Mouse (Mus musculus) embryonic facial prominence, embryonic 13.5 days (tissue): ENCODE measurements around the gene Adk. TPM values are rescaled to one million over a fixed set of nuclear protein-coding genes. Genes with fewer than 3 reads are reported as not detected.
"Not testable (repeated sequence)": the region's sequence is repeated elsewhere in the genome, so short reads cannot be mapped to it uniquely, and the experiment has no call there.

Experiments used
- ATAC-seq: fragments of 200-750 bp; cut with Nextera tagmentation; 2 replicates; pipeline ENCODE4 v1.8.0; 2017; ENCODE audit warnings: low read depth; ENCODE audit not compliant: insufficient number of reproducible peaks, insufficient read depth, low FRiP score, low TSS enrichment
- H3K27ac ChIP-seq: fragments of 300-500 bp; sonication (generic); 2 replicates; pipeline ENCODE4 v1.5.1; 2015; ENCODE audit warnings: moderate library complexity, mild to moderate bottlenecking, inconsistent platforms
- H3K27me3 ChIP-seq: fragments of 300-500 bp; sonication (generic); 2 replicates; pipeline ENCODE4 v1.6.1; 2015; ENCODE audit warnings: mild to moderate bottlenecking, inconsistent platforms
- H3K36me3 ChIP-seq: fragments of 300-500 bp; sonication (generic); 2 replicates; pipeline ENCODE4 v1.6.1; 2015; ENCODE audit warnings: mild to moderate bottlenecking, inconsistent platforms
- H3K4me1 ChIP-seq: fragments of 300-500 bp; sonication (generic); 2 replicates; pipeline ENCODE4 v1.6.1; 2015; ENCODE audit warnings: inconsistent platforms
- H3K4me2 ChIP-seq: fragments of 300-500 bp; sonication (generic); 2 replicates; pipeline ENCODE4 v1.6.1; 2015; ENCODE audit warnings: moderate library complexity, mild to moderate bottlenecking, inconsistent platforms
- H3K4me3 ChIP-seq: fragments of 300-500 bp; sonication (generic); 2 replicates; pipeline ENCODE4 v1.5.1; 2015; ENCODE audit warnings: mild to moderate bottlenecking, inconsistent platforms
- H3K9ac ChIP-seq: fragments of 300-500 bp; sonication (generic); 2 replicates; pipeline ENCODE4 v1.6.1; 2015; ENCODE audit warnings: mild to moderate bottlenecking, inconsistent platforms
- H3K9me3 ChIP-seq: fragments of 300-500 bp; sonication (generic); 2 replicates; pipeline ENCODE4 v1.6.1; 2016; ENCODE audit warnings: inconsistent platforms
- WGBS: fragments of 180-500 bp; shearing (Covaris S2); methylation state at CpG from one replicate; pipeline ENCODE4 v1.1.7; 2015; ENCODE audit warnings: mixed read lengths; 5-methylcytosine and 5-hydroxymethylcytosine counted together
- polyA plus RNA-seq: library from polyadenylated mRNA; unstranded; fragments of >200 nt; fragmentation: Nextera tagmentation; extraction: Ambion mirVana; gene quantifications from 2 replicates; pipeline ENCODE4 v1.2.1, GENCODE M21; 2015

The Adk gene
- polyA plus RNA-seq, 1 experiment from 2014 or later = 168 TPM

DNA sequence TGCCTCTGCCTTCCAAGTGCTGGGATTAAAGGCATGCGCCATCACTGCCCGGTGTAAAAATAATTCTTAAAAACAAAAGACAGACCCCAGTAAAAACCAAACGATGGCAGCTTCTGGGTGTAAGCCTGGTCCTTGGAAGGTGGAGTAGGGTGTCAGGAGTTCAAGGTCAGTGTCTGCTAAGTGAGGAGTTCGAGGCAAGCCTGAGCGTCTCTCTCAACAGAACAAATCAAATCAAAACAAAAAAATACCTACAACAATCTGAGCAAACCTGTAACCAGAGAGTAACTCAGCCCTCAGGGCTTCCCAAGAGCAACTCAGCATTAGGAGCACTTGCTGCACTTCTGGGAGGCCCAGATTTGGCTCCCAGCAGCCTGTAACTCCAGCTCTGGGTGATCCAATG lies 427.8 kb downstream of the Adk start:
- no peak overlapping the region for H3K4me2 ChIP-seq
- no peaks in the 10 kb centered on the region for H3K9me3 ChIP-seq
- no peaks in the 10 kb centered on the region for H3K36me3 ChIP-seq
- WGBS = 93% methylated on average over 5 of the region's 5 CpGs
- no peaks in the 10 kb centered on the region for H3K27me3 ChIP-seq
- no peak overlapping the region for H3K27ac ChIP-seq
- H3K4me3 ChIP-seq = no peak overlapping the region
- ATAC-seq = no peak
- no peaks in the 10 kb centered on the region for H3K4me1 ChIP-seq
- no peak overlapping the region for H3K9ac ChIP-seq

DNA sequence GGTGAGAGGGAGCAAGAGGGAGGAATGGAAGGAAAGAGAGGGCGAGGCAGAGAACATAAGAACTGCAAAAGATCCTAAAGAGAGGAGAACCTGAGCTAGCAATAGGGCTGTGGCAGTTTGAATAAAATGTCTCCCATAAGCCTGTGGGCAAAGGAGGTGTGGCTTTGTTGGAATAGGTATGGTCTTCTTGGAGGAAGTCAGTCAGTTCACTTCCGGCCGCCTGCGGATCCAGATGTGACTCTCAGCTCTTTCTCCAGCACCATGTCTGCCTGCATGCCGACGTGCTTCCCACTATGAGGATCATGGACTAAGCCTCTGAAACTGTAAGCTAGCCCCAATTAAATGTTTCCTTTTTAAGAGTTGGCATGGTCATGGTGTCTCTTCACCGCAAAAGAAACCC lies 428.9 kb downstream of the Adk start, which contains the start of gene Kat6b:
Gene Kat6b, plus strand, starts transcription at position 204 of the 400 bp plus-strand sequence.
- Histone ChIP-seq H3K4me2 (no peak within 1 kb of the TSS), H3K9ac (no peak within 1 kb of the TSS), H3K36me3 (no peaks in the 10 kb centered on the region), H3K4me1 (no peaks in the 10 kb centered on the region), H3K27ac (no peak within 1 kb of the TSS), H3K27me3 (no peaks in the 10 kb centered on the region), H3K9me3 (no peaks in the 10 kb centered on the region), H3K4me3 (no peak within 1 kb of the TSS)
- ATAC-seq = no peak
- WGBS = 94% methylated on average over 7 of the region's 7 CpGs

DNA sequence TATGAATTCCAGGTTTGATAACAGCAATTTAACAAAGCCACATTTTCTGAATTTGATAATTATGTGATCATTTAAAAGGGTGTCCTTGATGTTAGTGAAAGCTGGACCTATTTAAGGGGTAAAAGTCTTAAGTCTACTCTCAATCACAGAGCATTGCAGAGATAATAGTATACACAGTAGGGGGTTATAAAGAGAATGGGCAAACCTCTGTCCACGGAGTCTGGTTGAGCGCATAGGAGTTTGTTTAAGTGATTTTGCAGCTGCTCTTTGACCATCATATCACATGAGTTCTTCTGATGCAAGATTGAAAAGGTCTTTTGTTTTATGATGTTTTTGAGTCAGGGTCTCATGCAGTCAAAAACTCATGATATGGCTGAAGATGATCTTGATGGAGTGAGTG lies 431.8 kb downstream of the Adk start:
- Histone ChIP-seq H3K9ac (no peak overlapping the region), H3K27me3 (no peaks in the 10 kb centered on the region), H3K4me3 (no peak overlapping the region), H3K4me2 (no peak overlapping the region), H3K9me3 (no peaks in the 10 kb centered on the region), H3K36me3 (no peaks in the 10 kb centered on the region), H3K4me1 (0 out of 2 replicates have a peak, but pooled peaks cover 2% of the 10 kb centered on the region), H3K27ac (no peak overlapping the region)
- ATAC-seq = no peak
- WGBS = 91% methylated on average over 2 of the region's 2 CpGs

DNA sequence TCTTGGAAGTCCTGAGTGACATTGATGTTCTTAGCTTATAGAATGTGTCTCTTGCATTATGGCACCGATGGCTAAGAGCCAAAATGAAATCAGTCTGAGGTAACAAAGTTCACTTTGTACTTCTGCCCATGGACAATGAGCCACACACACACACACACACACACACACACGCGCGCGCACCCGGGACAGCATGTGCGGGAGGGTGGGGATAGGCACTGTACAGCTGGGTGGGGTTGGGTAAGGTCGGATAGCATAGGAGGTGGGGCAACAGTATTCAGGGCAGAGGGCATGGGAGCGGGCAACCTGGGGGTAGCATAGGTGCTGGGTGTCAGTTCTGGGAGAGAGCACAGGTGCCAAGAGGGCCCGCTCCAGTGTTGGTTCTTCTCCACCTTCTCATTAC lies 432.3 kb downstream of the Adk start:
- H3K36me3 ChIP-seq = no peaks in the 10 kb centered on the region
- H3K27me3 ChIP-seq = no peaks in the 10 kb centered on the region
- no peak overlapping the region for H3K4me2 ChIP-seq
- no peak overlapping the region for H3K27ac ChIP-seq
- no peak for ATAC-seq
- no peak overlapping the region for H3K4me3 ChIP-seq
- no peaks in the 10 kb centered on the region for H3K9me3 ChIP-seq
- no peak overlapping the region for H3K9ac ChIP-seq
- 96% methylated on average over 10 of the region's 10 CpGs for WGBS
- H3K4me1 ChIP-seq = 0 out of 2 replicates have a peak, but pooled peaks cover 2% of the 10 kb centered on the region

DNA sequence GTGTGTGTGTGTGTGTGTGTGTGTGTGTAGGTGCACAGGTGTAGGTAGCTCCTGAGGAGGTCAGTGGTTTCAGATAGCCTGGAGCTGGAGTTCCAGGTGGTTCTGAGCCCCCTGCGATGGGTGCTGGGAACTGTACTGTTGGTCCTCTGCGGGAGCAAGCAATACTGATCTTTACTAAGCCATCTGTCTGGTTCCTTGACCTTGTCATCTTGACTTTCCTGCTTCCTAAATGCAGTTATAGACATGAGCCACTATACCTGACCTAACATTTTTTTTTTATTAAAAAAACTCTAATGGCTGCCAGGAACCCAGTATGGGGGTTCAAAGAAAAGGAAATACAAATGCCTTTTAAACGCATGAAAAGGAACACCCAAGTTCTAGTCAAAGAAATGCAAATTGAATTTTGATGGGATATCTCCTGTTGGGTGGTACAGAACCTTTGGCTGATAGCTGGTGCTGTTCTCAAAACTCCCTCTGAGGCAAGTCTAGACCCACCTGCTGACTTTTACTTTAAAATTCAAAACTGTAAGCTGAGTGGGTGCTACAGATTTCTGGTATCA lies 433.7 kb downstream of the Adk start:
- 83% methylated on average over 3 of the region's 3 CpGs for WGBS
- Histone ChIP-seq H3K4me3 (no peak overlapping the region), H3K27ac (no peak overlapping the region), H3K4me1 (0 out of 2 replicates have a peak, but pooled peaks cover 2% of the 10 kb centered on the region), H3K9ac (no peak overlapping the region), H3K27me3 (no peaks in the 10 kb centered on the region), H3K4me2 (no peak overlapping the region), H3K9me3 (no peaks in the 10 kb centered on the region), H3K36me3 (no peaks in the 10 kb centered on the region)
- ATAC-seq = no peak

DNA sequence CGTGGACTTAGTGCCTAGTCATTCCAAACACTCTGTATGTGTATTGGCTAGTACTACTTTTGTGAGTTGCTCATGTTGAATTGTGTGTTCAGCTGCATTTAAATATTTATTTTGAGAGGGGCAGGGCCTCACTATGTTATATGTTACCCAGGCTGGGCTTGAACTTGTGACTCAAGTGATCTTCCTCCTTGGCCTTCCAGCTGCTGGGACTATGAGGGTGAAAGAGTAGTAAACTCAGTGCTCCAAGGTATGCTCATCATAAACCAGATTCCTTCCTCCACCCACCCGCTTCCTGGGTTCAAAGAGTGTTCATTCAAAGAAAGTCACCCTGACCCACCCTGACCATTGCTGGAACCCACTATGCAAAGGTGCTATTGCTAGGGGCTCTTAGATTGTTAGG lies 434.8 kb downstream of the Adk start:
- not testable (repeated sequence) for H3K4me1 ChIP-seq, H3K36me3 ChIP-seq, H3K27ac ChIP-seq, ATAC-seq, H3K4me3 ChIP-seq, H3K4me2 ChIP-seq, H3K27me3 ChIP-seq, H3K9ac ChIP-seq, H3K9me3 ChIP-seq
- 94% methylated on average over 2 of the region's 2 CpGs for WGBS

DNA sequence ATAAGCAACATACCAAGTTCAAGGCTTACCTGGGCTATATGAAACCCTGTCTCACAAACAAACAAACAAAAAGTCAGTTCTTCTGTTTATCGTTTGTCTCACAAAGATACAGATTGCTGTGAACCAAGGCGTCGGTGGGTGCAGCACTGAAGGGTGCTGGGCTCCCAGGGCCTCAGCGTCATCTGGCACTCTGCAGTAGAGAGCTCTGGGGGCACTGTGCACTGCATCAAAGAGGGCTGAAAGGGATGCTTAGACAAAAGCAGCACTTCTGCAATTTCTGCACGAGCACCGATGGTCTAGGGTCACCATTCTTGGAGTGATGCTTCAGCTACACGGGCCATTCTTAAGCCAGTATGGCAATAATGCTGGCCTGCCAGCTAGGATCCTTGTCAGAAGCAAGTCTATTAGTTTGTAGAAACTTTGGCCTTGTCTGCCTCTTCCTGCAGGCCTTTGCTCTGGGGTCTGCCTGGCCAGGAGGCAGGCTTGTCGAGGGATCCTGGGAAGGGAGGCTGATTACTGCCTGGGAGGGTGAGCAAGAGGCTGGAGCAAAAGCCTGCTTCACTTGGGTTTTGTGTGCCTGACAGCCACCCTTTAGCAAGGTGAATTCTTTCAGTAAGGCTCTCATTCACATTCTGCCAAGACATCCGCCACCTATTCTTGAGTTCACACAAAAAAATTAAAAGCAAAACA lies 436.2 kb downstream of the Adk start:
- H3K4me1 ChIP-seq, H3K27ac ChIP-seq, H3K9ac ChIP-seq, ATAC-seq, H3K9me3 ChIP-seq, H3K4me2 ChIP-seq, H3K4me3 ChIP-seq, H3K27me3 ChIP-seq, H3K36me3 ChIP-seq: not testable (repeated sequence)
- 78% methylated on average over 9 of the region's 9 CpGs for WGBS

DNA sequence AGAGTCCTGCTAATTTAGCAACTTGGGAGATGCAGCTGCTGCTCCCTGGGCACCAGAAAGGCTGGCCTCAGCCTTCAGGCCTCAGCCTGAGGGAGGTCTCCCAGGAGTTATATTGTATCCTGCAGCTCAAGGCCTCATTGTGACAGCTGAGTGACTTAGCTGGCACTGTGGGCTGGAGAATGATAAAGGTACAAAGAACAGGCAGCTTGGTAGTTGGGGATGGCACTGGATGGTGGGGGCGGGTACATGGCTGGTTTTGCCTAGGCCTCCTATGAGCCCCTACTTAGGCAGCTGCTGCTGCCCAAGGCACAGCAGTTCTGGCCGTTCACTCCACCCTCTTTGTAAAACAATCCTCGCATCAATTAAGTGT lies 436.7 kb downstream of the Adk start:
- H3K27ac ChIP-seq = no peak overlapping the region
- no peaks in the 10 kb centered on the region for H3K9me3 ChIP-seq
- no peaks in the 10 kb centered on the region for H3K27me3 ChIP-seq
- ATAC-seq = no peak
- no peaks in the 10 kb centered on the region for H3K36me3 ChIP-seq
- H3K4me3 ChIP-seq = no peak overlapping the region
- H3K9ac ChIP-seq = no peak overlapping the region
- WGBS = 61% methylated on average over 3 of the region's 3 CpGs
- H3K4me2 ChIP-seq = no peak overlapping the region
- H3K4me1 ChIP-seq = 0 out of 2 replicates have a peak, but pooled peaks cover 2% of the 10 kb centered on the region

DNA sequence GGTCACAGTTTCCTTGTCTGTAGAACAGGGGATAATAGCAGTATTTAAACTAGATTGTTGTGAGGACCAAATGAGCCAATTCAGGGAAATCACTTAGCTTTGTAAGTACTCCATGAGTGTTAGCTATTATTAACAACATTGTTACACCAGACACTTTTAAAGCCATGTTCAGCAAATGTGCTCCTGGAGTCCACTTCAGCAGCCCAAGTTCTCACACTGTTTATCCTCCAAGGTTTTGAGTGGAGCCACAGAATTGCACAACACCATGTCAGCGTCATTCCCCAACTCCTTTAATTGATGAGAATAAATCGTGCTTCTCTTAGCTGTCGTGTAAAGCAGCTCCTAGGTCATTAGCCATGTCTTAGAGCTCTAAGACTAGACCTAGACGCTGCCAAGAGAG lies 437.8 kb downstream of the Adk start:
- Histone ChIP-seq H3K4me2 (no peak overlapping the region), H3K36me3 (no peaks in the 10 kb centered on the region), H3K4me1 (0 out of 2 replicates have a peak, but pooled peaks cover 2% of the 10 kb centered on the region), H3K4me3 (no peak overlapping the region), H3K9me3 (no peaks in the 10 kb centered on the region), H3K27me3 (no peaks in the 10 kb centered on the region), H3K27ac (no peak overlapping the region), H3K9ac (no peak overlapping the region)
- 73% methylated on average over 4 of the region's 4 CpGs for WGBS
- ATAC-seq = no peak

Other genes with a start within 250 kb of the Adk start
- 2.3 and 2.4 TPM in 2 replicates for gene Plau, start 215.9 kb upstream of the Adk start, polyA plus RNA-seq
- 36.4 and 38.8 TPM in 2 replicates for gene Vcl, start 123.2 kb upstream of the Adk start, polyA plus RNA-seq
- gene Ap3m1, start 66 bp upstream of the Adk start, polyA plus RNA-seq = 69.4 and 81.7 TPM in 2 replicates